Mouse (Mus musculus): ENCODE measurements around the gene Mfsd9. TPM values are rescaled to one million over a fixed set of nuclear protein-coding genes. Genes with fewer than 3 reads are reported as not detected.
A peak's percentile ranks its signal among the peaks of the same experiment; 100 is the strongest.

The Mfsd9 gene
- total RNA-seq (2017) = 0.75 to 3.6 TPM (median 0.76 TPM) in 3 replicates

DNA sequence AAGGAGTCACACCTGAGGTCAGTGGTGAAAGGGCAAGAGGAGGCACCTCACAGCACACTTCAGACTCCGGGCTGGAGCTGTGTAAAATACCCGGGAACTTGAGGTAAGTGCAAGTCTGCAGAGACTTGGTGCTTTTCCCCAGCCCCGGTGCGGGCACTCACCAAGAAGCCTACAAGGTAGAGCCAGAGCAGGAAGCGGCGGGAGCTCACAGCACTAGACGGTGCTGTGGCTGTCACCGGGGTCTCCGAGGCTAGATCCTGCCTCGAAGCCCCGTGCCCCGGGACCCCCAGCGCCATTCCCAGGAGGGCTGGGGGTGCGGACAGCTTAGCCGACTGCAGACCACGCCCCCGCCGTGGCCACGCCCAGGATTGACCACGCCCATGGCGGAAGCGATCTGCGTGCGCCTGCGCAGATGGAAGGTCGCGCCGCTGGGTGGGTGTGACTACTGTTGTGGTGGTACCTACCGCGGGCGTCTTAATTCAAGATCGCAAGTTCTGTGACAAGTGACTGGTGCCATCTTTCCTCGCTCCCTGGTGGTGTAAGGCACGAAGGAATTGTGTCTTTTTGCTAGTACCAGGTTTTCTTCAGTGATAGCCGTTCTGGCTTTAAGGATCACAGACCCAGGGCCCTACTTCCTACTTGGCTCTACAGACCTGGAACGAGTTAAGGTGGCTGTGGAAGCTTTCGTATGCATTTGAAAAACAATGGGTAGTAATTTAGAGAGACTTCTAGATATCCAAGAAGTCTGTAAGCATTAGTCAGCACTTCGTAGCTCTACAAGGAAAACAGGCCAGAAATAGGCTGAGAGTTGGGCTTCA lies at the start of gene Mfsd9:
Gene Mfsd9 (minus strand): TSS at position 364 of the 818 bp plus-strand sequence.
- ATAC-seq (replicated peaks; ENCODE audit: insufficient number of reproducible peaks, low FRiP score, low TSS enrichment, poor library complexity, severe bottlenecking) = peak; percentile 90

DNA sequence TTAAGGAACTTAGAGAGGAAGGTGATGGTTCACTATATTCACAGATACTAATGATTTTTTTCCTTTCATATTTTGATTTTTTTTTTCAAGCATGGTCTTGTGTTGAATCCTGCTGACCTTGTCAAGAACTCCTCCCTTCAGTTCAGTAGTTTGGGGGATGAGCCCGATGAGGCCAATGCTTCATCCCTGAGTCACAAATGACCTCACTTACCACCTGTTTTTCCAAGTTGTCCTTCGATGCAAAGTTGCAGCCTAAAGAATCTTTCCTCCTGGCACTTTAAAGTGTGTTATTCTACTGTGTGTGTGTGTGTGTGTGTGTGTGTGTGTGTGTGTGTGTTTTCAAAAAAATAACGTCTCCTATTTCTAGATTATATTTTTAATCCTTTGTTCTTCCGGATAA lies 45.0 kb upstream of the Mfsd9 start:
- no peak for ATAC-seq (replicated peaks; ENCODE audit: insufficient number of reproducible peaks, low FRiP score, low TSS enrichment, poor library complexity, severe bottlenecking)

DNA sequence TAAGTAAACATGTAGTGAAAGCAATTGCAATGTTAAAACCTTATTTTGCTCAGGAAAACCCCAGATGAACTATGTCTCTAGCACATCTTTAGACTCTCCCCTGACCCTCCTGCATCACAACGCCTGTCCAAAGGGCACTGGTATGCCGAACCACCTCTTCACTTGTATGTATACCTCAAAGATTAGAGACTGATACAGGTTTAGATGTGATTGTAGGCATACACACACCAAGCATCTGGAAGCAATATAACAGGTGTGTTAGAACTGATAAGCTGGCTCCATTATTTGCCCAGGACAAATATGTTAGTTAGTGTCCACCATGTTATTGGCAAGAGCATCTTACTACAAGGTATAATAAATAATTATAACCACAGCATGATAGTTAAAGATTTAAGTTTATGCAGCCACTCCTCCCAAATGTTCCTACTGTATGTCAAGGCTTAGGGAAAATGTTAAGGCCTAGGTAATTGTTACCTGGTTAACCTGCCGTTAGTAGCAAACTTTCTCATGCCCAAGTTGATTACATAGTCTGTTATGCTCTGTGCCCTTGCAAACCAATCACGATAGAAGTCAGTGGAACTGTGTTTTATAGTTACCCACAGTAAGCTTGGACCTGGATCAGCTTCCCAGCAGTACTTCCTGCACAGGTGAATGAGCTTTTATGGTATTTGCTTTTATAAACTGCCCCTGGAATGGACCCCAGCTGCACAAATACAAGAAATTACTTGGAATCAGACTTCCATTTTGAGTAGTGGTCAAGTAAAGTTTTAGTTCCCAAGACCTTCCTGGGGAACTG lies 40.4 kb upstream of the Mfsd9 start:
- ATAC-seq (replicated peaks; ENCODE audit: insufficient number of reproducible peaks, low FRiP score, low TSS enrichment, poor library complexity, severe bottlenecking) = no peak

DNA sequence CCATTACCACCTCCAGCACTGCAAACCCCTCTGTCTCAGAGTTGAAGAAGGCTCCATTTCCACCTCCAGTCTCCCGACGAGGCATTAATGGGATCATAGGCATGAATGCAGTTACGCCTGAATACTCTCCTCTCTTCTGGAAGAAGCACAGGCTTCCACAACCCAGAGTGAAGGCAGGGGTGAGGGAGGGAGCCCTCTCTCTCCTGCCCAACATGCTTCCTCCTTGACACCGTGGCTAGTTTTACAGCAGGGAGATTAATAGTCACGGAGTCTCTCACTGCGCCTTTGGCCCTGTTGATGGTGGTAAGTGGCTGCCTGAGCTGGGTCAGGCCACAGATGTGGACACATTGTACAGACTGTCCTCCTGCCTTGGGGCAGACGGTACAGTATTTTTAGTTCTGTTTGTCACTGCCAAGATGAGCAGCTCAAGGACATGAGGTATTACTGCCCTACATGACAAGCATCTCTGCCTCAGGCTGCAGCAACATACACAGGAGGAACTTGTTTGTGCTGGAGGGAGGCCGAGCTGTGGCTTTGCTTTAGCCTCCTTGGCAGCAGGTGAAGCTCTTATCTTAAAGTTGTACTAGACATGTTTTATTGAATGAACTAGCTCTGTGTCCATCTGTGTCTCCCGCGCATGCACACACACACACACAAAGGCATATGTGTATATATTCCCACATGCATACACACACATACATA lies 38.9 kb upstream of the Mfsd9 start:
- ATAC-seq (replicated peaks; ENCODE audit: insufficient number of reproducible peaks, low FRiP score, low TSS enrichment, poor library complexity, severe bottlenecking) = no peak

DNA sequence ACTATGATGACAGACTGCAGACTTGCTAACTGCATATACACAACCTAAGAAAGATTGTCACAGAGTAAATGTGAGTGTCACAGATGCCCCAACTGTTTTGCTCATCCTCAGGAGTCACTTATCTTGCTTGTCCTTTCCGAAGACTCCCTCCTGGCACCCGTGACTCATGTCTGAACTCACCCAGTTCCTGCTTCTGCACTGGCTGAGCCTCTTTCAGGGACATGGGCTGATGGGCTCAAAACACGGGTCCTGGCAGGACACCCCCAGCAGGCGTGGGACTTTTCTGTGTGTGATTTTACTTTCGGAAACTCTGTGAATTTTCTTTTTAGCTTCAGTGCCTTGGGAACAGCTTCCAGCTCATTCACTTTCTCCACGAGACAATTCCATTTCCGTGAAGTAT lies 35.3 kb upstream of the Mfsd9 start:
- no peak for ATAC-seq (replicated peaks; ENCODE audit: insufficient number of reproducible peaks, low FRiP score, low TSS enrichment, poor library complexity, severe bottlenecking)

DNA sequence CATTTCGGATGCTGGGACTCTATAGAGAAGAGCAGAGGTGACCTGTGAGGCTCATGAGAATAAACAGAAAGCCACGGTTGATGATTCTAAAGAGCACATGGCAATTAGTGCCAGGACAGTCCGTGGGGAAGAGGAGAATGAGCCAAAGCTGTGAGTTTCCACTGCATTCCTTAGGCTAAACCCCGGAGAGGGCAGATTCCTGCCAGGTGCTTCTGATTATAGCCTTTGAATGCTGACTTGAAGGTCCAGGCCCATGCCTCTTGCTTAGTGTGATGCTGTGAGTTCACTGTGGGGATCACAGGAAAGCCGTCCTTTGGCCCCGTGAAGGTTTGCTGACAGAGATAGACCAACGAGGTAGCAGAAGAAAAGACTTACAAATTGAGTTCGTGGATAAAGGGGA lies 34.4 kb upstream of the Mfsd9 start:
- no peak for ATAC-seq (replicated peaks; ENCODE audit: insufficient number of reproducible peaks, low FRiP score, low TSS enrichment, poor library complexity, severe bottlenecking)

- no peak for ATAC-seq (replicated peaks; ENCODE audit: insufficient number of reproducible peaks, low FRiP score, low TSS enrichment, poor library complexity, severe bottlenecking)
These were observed 34.0 kb upstream of the Mfsd9 start for GRCm38 (mm10) chr1:40824517-40824916.

DNA sequence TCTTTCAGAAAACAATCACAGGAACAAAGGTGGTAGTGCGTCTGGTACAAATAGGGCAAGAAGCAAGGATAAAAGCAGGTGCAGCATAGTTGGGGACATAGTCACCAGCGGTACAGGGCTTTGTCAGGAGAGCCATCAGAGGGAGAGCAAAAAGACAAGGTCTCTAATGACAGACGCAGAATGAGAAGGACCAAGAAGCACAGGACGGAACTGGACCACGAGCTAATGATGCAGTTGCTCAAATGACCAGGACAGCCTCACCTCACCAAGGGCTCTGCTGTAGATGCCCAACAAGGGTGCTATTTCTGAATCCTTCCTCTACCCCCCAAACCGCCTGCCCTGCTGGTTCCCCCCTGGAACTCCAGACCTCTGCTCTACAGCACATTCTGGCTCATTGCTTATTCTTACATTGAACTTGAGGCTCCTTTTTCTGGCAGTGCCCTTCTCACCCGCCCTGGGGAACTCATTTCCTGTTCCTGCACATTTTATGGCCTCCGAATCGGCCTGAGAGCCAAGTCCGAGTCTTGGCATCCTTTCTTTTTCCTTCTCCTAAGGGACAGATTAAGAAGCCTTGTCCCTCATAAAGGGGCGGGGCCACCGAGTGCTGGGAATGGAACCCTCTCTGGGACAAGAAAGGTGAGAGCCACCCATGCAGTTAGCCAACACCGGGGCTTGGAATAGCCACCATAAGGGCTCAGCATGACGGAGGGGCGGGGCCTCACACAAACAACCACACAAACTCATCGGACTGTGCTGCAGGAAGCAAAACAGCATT lies 24.8 kb upstream of the Mfsd9 start:
- no peak for ATAC-seq (replicated peaks; ENCODE audit: insufficient number of reproducible peaks, low FRiP score, low TSS enrichment, poor library complexity, severe bottlenecking)

- no peak for ATAC-seq (replicated peaks; ENCODE audit: insufficient number of reproducible peaks, low FRiP score, low TSS enrichment, poor library complexity, severe bottlenecking)
These were observed 18.2 kb upstream of the Mfsd9 start for GRCm38 (mm10) chr1:40808643-40809042.

GRCm38 (mm10) chr1:40805891-40806290 lies 15.4 kb upstream of the Mfsd9 start:
- ATAC-seq (replicated peaks; ENCODE audit: insufficient number of reproducible peaks, low FRiP score, low TSS enrichment, poor library complexity, severe bottlenecking) = no peak

DNA sequence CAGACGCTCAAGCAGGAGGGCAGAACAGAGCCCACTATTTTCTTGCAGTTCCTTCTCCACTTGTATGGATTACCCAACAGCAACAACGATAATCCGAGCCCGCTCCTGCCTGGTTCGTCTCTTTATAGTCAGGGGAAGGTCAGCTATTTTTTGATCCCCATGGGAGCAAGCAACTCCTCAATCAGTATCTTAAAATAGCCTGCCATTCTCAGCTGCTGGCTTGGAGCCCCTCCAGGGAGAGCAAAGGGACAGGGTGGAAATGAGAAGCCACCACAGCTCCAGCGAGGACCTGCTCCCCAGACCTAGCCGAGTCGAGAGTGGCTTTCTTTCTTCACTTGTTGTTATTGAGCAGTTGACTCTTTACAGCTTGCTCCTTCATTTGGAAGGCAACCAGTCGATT lies 14.9 kb upstream of the Mfsd9 start, which contains the start of gene Tmem182:
Gene Tmem182 (plus strand): TSS at position 251 of the 400 bp plus-strand sequence.
- ATAC-seq (replicated peaks; ENCODE audit: insufficient number of reproducible peaks, low FRiP score, low TSS enrichment, poor library complexity, severe bottlenecking) = no peak

- no peak for ATAC-seq (replicated peaks; ENCODE audit: insufficient number of reproducible peaks, low FRiP score, low TSS enrichment, poor library complexity, severe bottlenecking)
These were observed 13.6 kb upstream of the Mfsd9 start for GRCm38 (mm10) chr1:40804118-40804517.

- no peak for ATAC-seq (replicated peaks; ENCODE audit: insufficient number of reproducible peaks, low FRiP score, low TSS enrichment, poor library complexity, severe bottlenecking)
These were observed 12.3 kb upstream of the Mfsd9 start for GRCm38 (mm10) chr1:40802759-40803158.

GRCm38 (mm10) chr1:40800908-40801307 lies 10.4 kb upstream of the Mfsd9 start:
- ATAC-seq (replicated peaks; ENCODE audit: insufficient number of reproducible peaks, low FRiP score, low TSS enrichment, poor library complexity, severe bottlenecking) = no peak

- ATAC-seq (replicated peaks; ENCODE audit: insufficient number of reproducible peaks, low FRiP score, low TSS enrichment, poor library complexity, severe bottlenecking) = no peak
These were observed 8.6 kb upstream of the Mfsd9 start for GRCm38 (mm10) chr1:40799121-40799520.

DNA sequence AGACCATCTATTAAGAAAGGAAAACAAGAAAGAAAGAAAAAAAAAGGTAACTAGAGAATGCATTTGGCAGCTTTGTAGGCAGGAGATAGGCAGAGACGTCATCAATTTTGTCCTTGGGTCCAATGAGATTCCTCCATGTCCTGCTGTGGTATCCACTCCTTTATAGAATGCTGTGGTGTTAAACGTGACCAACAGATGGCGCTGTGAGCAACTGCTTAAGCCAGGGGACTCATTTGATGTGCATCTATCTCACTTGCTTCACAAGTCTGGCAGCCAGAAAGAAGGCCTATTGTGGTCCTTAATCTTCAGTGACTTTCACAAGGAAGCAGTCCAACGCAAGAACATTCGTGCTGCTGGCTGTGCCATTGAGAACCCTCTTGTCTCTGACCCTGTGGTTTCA lies 6.9 kb upstream of the Mfsd9 start:
- peak; percentile 61 for ATAC-seq (replicated peaks; ENCODE audit: insufficient number of reproducible peaks, low FRiP score, low TSS enrichment, poor library complexity, severe bottlenecking)

GRCm38 (mm10) chr1:40795508-40795907 lies 5.0 kb upstream of the Mfsd9 start:
- no peak for ATAC-seq (replicated peaks; ENCODE audit: insufficient number of reproducible peaks, low FRiP score, low TSS enrichment, poor library complexity, severe bottlenecking)

DNA sequence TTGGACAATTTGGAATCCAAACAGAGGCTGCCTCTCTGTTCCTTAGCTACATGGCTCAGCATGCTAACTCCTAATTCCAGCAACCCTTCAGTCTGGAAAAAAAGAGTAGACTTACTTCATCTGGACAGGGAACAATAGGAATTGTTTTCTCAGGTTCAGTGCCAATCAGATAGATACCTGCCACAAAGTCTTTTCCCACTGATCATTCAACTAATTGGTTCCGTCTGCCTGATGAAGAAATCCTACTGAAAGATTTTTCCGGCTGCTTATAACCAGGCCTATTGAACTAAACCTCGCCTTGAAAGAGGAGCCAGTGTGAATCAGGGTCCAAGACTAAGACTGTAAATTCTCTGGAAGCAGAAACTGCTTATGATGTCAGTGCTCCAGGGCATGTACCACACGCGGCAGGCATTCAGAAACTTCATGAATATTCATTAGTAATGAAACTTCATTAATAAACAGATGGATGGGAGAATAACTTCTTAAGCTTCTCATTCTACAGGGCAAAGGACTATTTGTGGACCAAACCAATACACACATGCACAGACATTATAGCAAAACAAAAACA lies 737 bp downstream of the Mfsd9 start:
- no peak for ATAC-seq (replicated peaks; ENCODE audit: insufficient number of reproducible peaks, low FRiP score, low TSS enrichment, poor library complexity, severe bottlenecking)
